10 mouse cellular contexts compared by ENCODE assay signal in the genomic region with DNA sequence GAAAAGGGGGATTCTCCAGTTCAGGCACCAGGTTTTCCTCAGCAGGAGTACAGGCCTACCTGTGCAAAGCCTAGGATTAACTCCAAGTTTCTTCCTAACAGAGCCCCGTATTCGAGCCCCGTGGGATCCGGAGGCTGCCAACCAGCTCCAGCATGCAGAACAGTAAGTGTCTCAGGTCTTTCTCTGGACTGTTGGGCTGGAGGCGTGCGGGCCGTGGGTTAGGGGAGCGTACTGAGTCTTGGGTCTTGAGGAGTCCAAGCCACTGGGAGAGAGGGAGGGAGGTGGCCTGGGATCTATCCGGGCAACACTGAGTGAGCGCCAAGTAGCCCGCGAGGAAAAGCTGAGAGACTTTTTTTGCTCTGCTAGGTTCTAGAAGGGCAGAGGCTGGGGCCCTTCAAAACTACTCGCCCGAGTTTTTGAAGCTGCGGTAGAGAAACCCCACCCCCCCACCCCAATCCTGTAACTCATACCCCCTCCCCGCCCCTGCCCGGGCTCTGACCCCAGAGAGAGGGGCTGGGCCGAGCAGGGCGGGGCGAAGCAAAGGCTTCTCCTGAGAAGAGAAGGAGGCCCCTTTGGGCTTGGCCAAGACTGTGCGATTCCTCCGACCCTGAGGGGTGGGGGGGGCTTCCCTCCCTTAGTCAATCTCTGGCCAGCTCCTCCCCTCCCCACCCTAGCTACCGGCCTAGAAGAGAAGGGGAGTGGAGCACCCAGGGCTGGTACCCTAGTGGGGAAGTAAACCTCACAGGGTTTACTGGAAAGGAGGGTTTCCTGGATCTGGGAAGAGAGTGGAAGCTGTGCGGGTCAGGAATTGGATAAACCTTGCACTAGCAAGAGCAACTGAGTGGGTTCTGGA. TPM values are rescaled to one million over a fixed set of nuclear protein-coding genes. Genes with fewer than 3 reads are reported as not detected.
A peak's percentile ranks its signal among the peaks of the same experiment; 100 is the strongest.
DNase-seq lines count a peak whose midpoint lies in the region; ATAC-seq and TF ChIP-seq lines count a peak whose summit lies in the region.
"Had no signal": no experiment of that assay in that cellular context is flagged by ENCODE, and none has a peak within 500 bp of the region (broad histone marks: within the 10 kb centered on the region; RNA-seq: fewer than 3 reads in every experiment).

No protein-coding gene starts in this region.

- 0 out of 2 replicates have a peak, but pooled peaks cover 4% of the 10 kb centered on the region for H3K4me1 ChIP-seq in kidney, postnatal 0 days (replicated peaks; ENCODE audit: insufficient read depth, low read length)
- peaks cover 10% of the 10 kb centered on the region for H3K4me1 ChIP-seq in embryonic facial prominence, embryonic 11.5 days (ENCODE audit: control insufficient read depth, insufficient read depth, low read length)
- peaks cover 8% of the 10 kb centered on the region for H3K4me1 ChIP-seq in intestine, embryonic 15.5 days (replicated peaks)

- DNase-seq in kidney, postnatal 0 days (ENCODE audit: low spot score): no peak
- DNase-seq in kidney, adult 8-10 months: no peak
- DNase-seq in embryonic facial prominence, embryonic 11.5 days (ENCODE audit: low spot score): peak; percentile 37
- DNase-seq in retina, postnatal 1 day: peak; percentile 90
- DNase-seq in liver: no peak
- DNase-seq in urinary bladder, adult 2 months (ENCODE audit: low spot score): no peak
- DNase-seq: kidney, adult 9 months had no signal

- H3K36me3 ChIP-seq in kidney, postnatal 0 days (ENCODE audit: insufficient read depth, low read length): no peaks in the 10 kb centered on the region
- no peaks in the 10 kb centered on the region for H3K36me3 ChIP-seq in embryonic facial prominence, embryonic 11.5 days (replicated peaks; ENCODE audit: control insufficient read depth, insufficient read depth, low read depth, low read length)
- no peaks in the 10 kb centered on the region for H3K36me3 ChIP-seq in intestine, embryonic 15.5 days
- H3K36me3 ChIP-seq: lung, embryonic 15.5 days had no signal

- no peak overlapping the region for H3K27ac ChIP-seq in kidney, postnatal 0 days
- no peak overlapping the region for H3K27ac ChIP-seq in embryonic facial prominence, embryonic 11.5 days (replicated peaks; ENCODE audit: low read depth, low read length)
- no peak overlapping the region for H3K27ac ChIP-seq in intestine, embryonic 15.5 days
- H3K27ac ChIP-seq: lung, embryonic 15.5 days had no signal

- no peak overlapping the region for H3K4me3 ChIP-seq in kidney, postnatal 0 days (replicated peaks; ENCODE audit: low read depth, low read length)
- H3K4me3 ChIP-seq in embryonic facial prominence, embryonic 11.5 days (ENCODE audit: low read depth, low read length): no peak overlapping the region
- H3K4me3 ChIP-seq in intestine, embryonic 15.5 days (replicated peaks): no peak overlapping the region
- H3K4me3 ChIP-seq: lung, embryonic 15.5 days had no signal

- H3K9me3 ChIP-seq in kidney, postnatal 0 days (replicated peaks; ENCODE audit: low read length): no peaks in the 10 kb centered on the region
- no peaks in the 10 kb centered on the region for H3K9me3 ChIP-seq in embryonic facial prominence, embryonic 11.5 days (replicated peaks; ENCODE audit: control insufficient read depth, low read length)
- no peaks in the 10 kb centered on the region for H3K9me3 ChIP-seq in intestine, embryonic 15.5 days
- H3K9me3 ChIP-seq: lung, embryonic 15.5 days had no signal

- no peak overlapping the region for H3K9ac ChIP-seq in kidney, postnatal 0 days (ENCODE audit: low read depth, low read length)
- no peak overlapping the region for H3K9ac ChIP-seq in embryonic facial prominence, embryonic 11.5 days (replicated peaks; ENCODE audit: low read length)
- H3K9ac ChIP-seq in intestine, embryonic 15.5 days: no peak overlapping the region
- H3K9ac ChIP-seq: lung, embryonic 15.5 days had no signal

- peak; percentile 45; the same call in 1 of the 2 replicates for ATAC-seq in kidney, postnatal 0 days (replicated peaks; ENCODE audit: low FRiP score, low read depth)
- ATAC-seq in embryonic facial prominence, embryonic 11.5 days (replicated peaks; ENCODE audit: insufficient number of reproducible peaks, low FRiP score, low TSS enrichment, low read depth): peak; percentile 87
- ATAC-seq in intestine, embryonic 15.5 days: peak; percentile 22; the same call in 1 of the 2 replicates
- ATAC-seq in megakaryocyte, adult 5-6 weeks (ENCODE audit: poor library complexity, severe bottlenecking): no peak

- peaks cover 91% of the 10 kb centered on the region for H3K27me3 ChIP-seq in kidney, postnatal 0 days (ENCODE audit: insufficient read depth, low read length)
- peaks cover 68% of the 10 kb centered on the region for H3K27me3 ChIP-seq in embryonic facial prominence, embryonic 11.5 days (ENCODE audit: control insufficient read depth, insufficient read depth, low read length)
- peaks cover 82% of the 10 kb centered on the region for H3K27me3 ChIP-seq in intestine, embryonic 15.5 days (replicated peaks)

- WGBS in kidney, postnatal 0 days: 4% methylated on average over 24 of the region's 24 CpGs
- WGBS in embryonic facial prominence, embryonic 11.5 days: under 1% methylated on average over 23 of the region's 24 CpGs
- WGBS in intestine, embryonic 15.5 days: 1% methylated on average over 22 of the region's 24 CpGs

- no peak overlapping the region for H3K4me2 ChIP-seq in kidney, postnatal 0 days (ENCODE audit: low read length)
- H3K4me2 ChIP-seq in embryonic facial prominence, embryonic 11.5 days (ENCODE audit: low read depth, low read length): peak overlapping the region; percentile 17; the same call in 1 of the 2 replicates
- no peak overlapping the region for H3K4me2 ChIP-seq in intestine, embryonic 15.5 days (replicated peaks)
- H3K4me2 ChIP-seq: lung, embryonic 15.5 days had no signal

- TF ChIP-seq CTCF in kidney, postnatal 0 days (IDR thresholded peaks at IDR 0.05; ENCODE audit: low read depth): no peak

RNA-seq across cellular contexts. Expression of a gene that starts 11.7 kb away (rescaled TPM):
- polyA plus RNA-seq in kidney, postnatal 0 days (2015; fragmentation: Nextera tagmentation; extraction: Ambion mirVana): 0.38 TPM in 1 of 2 replicates, not detected in the other
- polyA plus RNA-seq in embryonic facial prominence, embryonic 11.5 days (2014; fragmentation: Nextera tagmentation; extraction: Ambion mirVana): 13.9 and 26.6 TPM in 2 replicates
- polyA plus RNA-seq in intestine, embryonic 15.5 days (2015; fragmentation: Nextera tagmentation; extraction: Ambion mirVana): 2.3 and 2.8 TPM in 2 replicates
- not detected in 2 replicates for polyA plus RNA-seq in urinary bladder, adult 2 months (2012; rRNA removed)
- total RNA-seq in megakaryocyte, adult 5-6 weeks (2015): not detected in 2 replicates
- not detected in 2 replicates for total RNA-seq in megakaryocyte, adult 5-6 weeks (2017)
- polyA plus RNA-seq: lung, embryonic 15.5 days had no signal

Comparison
In these comparisons a context has a peak if more than half of its experiments do, and no peak if none do; other contexts are left out.
1. DNase-seq: peak in embryonic facial prominence, embryonic 11.5 days (single experiment) and retina, postnatal 1 day (single experiment); none in kidney, postnatal 0 days (single experiment), kidney, adult 8-10 months (0 of 2), liver (single experiment) and urinary bladder, adult 2 months (single experiment).